18 mouse cellular contexts compared by ENCODE assay signal in genomic region chr11:103067051-103067361, GRCm38 (mm10). TPM values are rescaled to one million over a fixed set of nuclear protein-coding genes. Genes with fewer than 3 reads are reported as not detected.
A peak's percentile ranks its signal among the peaks of the same experiment; 100 is the strongest.
DNase-seq lines count a peak whose midpoint lies in the region; ATAC-seq and TF ChIP-seq lines count a peak whose summit lies in the region.
"Had no signal": no experiment of that assay in that cellular context is flagged by ENCODE, and none has a peak within 500 bp of the region (broad histone marks: within the 10 kb centered on the region; RNA-seq: fewer than 3 reads in every experiment).

No protein-coding gene starts in this region.

- in situ Hi-C loops in CH12.LX (cut with MboI; ENCODE audit: low pct_ligation_motif_present, low pct_unique_long_range_greater_than_20kb, low sequenced_read_pairs), result no loop called here

- peaks cover 19% of the 10 kb centered on the region for H3K4me1 ChIP-seq in heart, embryonic 12.5 days (replicated peaks)
- H3K4me1 ChIP-seq in lung, embryonic 14.5 days (ENCODE audit: insufficient read depth), result no peaks in the 10 kb centered on the region
- peaks cover 16 to 56% of the 10 kb centered on the region in 2 experiments for H3K4me1 ChIP-seq in CH12.LX (ENCODE audit: control insufficient read depth in 1 of 2, insufficient read depth in 2 of 2)
- no peaks in the 10 kb centered on the region; the same call in 1 of the 2 replicates for H3K4me1 ChIP-seq in embryonic facial prominence, embryonic 14.5 days (ENCODE audit: control insufficient read depth, insufficient read depth, low read length)
- H3K4me1 ChIP-seq: kidney, embryonic 15.5 days; midbrain, embryonic 12.5 days; neural tube, embryonic 12.5 days had no signal

- H3K9ac ChIP-seq in heart, embryonic 12.5 days, result no peak overlapping the region
- no peak overlapping the region for H3K9ac ChIP-seq in lung, embryonic 14.5 days
- no peak overlapping the region for H3K9ac ChIP-seq in CH12.LX (ENCODE audit: insufficient read depth, low read depth)
- H3K9ac ChIP-seq in embryonic facial prominence, embryonic 14.5 days (ENCODE audit: low read depth, low read length), result no peak overlapping the region
- H3K9ac ChIP-seq: kidney, embryonic 15.5 days; midbrain, embryonic 12.5 days; neural tube, embryonic 12.5 days had no signal

- dilution Hi-C loops in CH12.LX (cut with MboI; ENCODE audit: extremely low pct_ligation_motif_present, extremely low pct_unique_long_range_greater_than_20kb, low sequenced_read_pairs), result no loop called here

- no peak for TF ChIP-seq CTCF in lung, embryonic 14.5 days (IDR thresholded peaks at IDR 0.05; ENCODE audit: low read depth)
- TF ChIP-seq CTCF in CH12.LX (conservative IDR thresholded peaks at IDR 0.05 in 1 of 2, IDR thresholded peaks at IDR 0.05 in 1 of 2; ENCODE audit: low read depth in 2 of 2, low read length in 2 of 2), result no peak

- no peaks in the 10 kb centered on the region for H3K9me3 ChIP-seq in heart, embryonic 12.5 days (replicated peaks)
- H3K9me3 ChIP-seq in lung, embryonic 14.5 days (ENCODE audit: low read depth, low read length), result no peaks in the 10 kb centered on the region
- H3K9me3 ChIP-seq in CH12.LX (replicated peaks; ENCODE audit: low read length), result no peaks in the 10 kb centered on the region
- H3K9me3 ChIP-seq in embryonic facial prominence, embryonic 14.5 days (ENCODE audit: control insufficient read depth, low read length), result no peaks in the 10 kb centered on the region
- H3K9me3 ChIP-seq: kidney, embryonic 15.5 days; midbrain, embryonic 12.5 days; neural tube, embryonic 12.5 days had no signal

- no peak for TF ChIP-seq RAD21 in CH12.LX (IDR thresholded peaks at IDR 0.05; ENCODE audit: low read depth, low read length)

- H3K4me3 ChIP-seq in heart, embryonic 12.5 days, result no peak overlapping the region
- no peak overlapping the region for H3K4me3 ChIP-seq in lung, embryonic 14.5 days (ENCODE audit: low read depth, low read length)
- no peak overlapping the region for H3K4me3 ChIP-seq in CH12.LX (replicated peaks in 1 of 3; ENCODE audit: low read depth in 2 of 3, low read length in 2 of 3, poor library complexity in 1 of 3)
- no peak overlapping the region for H3K4me3 ChIP-seq in embryonic facial prominence, embryonic 14.5 days (ENCODE audit: low read depth, low read length)
- H3K4me3 ChIP-seq: kidney, embryonic 15.5 days; midbrain, embryonic 12.5 days; neural tube, embryonic 12.5 days had no signal

- H3K79me2 ChIP-seq in CH12.LX (replicated peaks; ENCODE audit: control insufficient read depth, extremely low read depth, insufficient read depth, poor library complexity, severe bottlenecking), result no peaks in the 10 kb centered on the region; the same call in 1 of the 2 replicates

- no peak for ATAC-seq in heart, embryonic 12.5 days (ENCODE audit: insufficient number of reproducible peaks, low FRiP score)
- no peak for ATAC-seq in lung, embryonic 14.5 days (ENCODE audit: insufficient read depth)
- no peak for ATAC-seq in embryonic facial prominence, embryonic 14.5 days (ENCODE audit: low read depth)
- ATAC-seq: activated CD4-positive, CD25-positive, alpha-beta regulatory T cell, adult 4 months; hindbrain, embryonic 16.5 days; intestine, embryonic 16.5 days had no signal

- intact Hi-C loops in heart, postnatal 36 days (cut with DNase I), result no loop called here

- peak overlapping the region; percentile 35; the same call in 1 of the 2 replicates for H3K27ac ChIP-seq in heart, embryonic 12.5 days (ENCODE audit: poor library complexity, severe bottlenecking)
- peak overlapping the region; percentile 39; the same call in 1 of the 2 replicates for H3K27ac ChIP-seq in lung, embryonic 14.5 days (ENCODE audit: low read depth)
- H3K27ac ChIP-seq in CH12.LX (ENCODE audit: insufficient read depth, low read depth), result peak overlapping the region; percentile 91
- peak overlapping the region; percentile 63; the same call in 1 of the 2 replicates for H3K27ac ChIP-seq in embryonic facial prominence, embryonic 14.5 days (replicated peaks; ENCODE audit: low read depth, low read length)
- H3K27ac ChIP-seq: kidney, embryonic 15.5 days; midbrain, embryonic 12.5 days; neural tube, embryonic 12.5 days had no signal

- H3K27me3 ChIP-seq in heart, embryonic 12.5 days (replicated peaks), result no peaks in the 10 kb centered on the region
- H3K27me3 ChIP-seq in lung, embryonic 14.5 days (ENCODE audit: insufficient read depth, low read length), result no peaks in the 10 kb centered on the region
- no peaks in the 10 kb centered on the region for H3K27me3 ChIP-seq in CH12.LX (replicated peaks)
- H3K27me3 ChIP-seq in embryonic facial prominence, embryonic 14.5 days (replicated peaks; ENCODE audit: control insufficient read depth, insufficient read depth, low read length), result no peaks in the 10 kb centered on the region
- H3K27me3 ChIP-seq: kidney, embryonic 15.5 days; midbrain, embryonic 12.5 days; neural tube, embryonic 12.5 days; Patski had no signal

- no peak for DNase-seq in heart, postnatal 36 days
- DNase-seq in lung, embryonic 14.5 days, result no peak
- DNase-seq in lung, postnatal 14 days, result no peak
- no peak for DNase-seq in CH12.LX (ENCODE audit: extremely low read depth)
- no peak for DNase-seq in embryonic facial prominence, embryonic 14.5 days (ENCODE audit: low spot score)
- no peak for DNase-seq in B cell, adult 2 months
- DNase-seq: right cerebral cortex, adult 18-20 months; spleen, adult 18-20 months; thymus, adult 18-20 months had no signal

- no peak overlapping the region for H3K4me2 ChIP-seq in heart, embryonic 12.5 days
- H3K4me2 ChIP-seq in lung, embryonic 14.5 days, result no peak overlapping the region
- H3K4me2 ChIP-seq in CH12.LX (ENCODE audit: insufficient read depth, low read depth, poor library complexity, severe bottlenecking), result no peak overlapping the region
- no peak overlapping the region for H3K4me2 ChIP-seq in embryonic facial prominence, embryonic 14.5 days (ENCODE audit: low read depth, low read length)
- H3K4me2 ChIP-seq: kidney, embryonic 15.5 days; midbrain, embryonic 12.5 days; neural tube, embryonic 12.5 days had no signal

- H3K36me3 ChIP-seq in heart, embryonic 12.5 days, result peaks cover 90% of the 10 kb centered on the region
- H3K36me3 ChIP-seq in lung, embryonic 14.5 days (ENCODE audit: insufficient read depth), result peaks cover 81% of the 10 kb centered on the region
- peaks cover 71 to 92% of the 10 kb centered on the region in 2 experiments for H3K36me3 ChIP-seq in CH12.LX (replicated peaks in 1 of 2; ENCODE audit: control insufficient read depth in 1 of 2, insufficient read depth in 1 of 2, low read length in 1 of 2)
- H3K36me3 ChIP-seq in embryonic facial prominence, embryonic 14.5 days (ENCODE audit: control insufficient read depth, insufficient read depth, low read length), result peaks cover 87% of the 10 kb centered on the region

- WGBS in heart, embryonic 12.5 days, result 83% methylated on average over 6 of the region's 6 CpGs
- 77% methylated on average over 6 of the region's 6 CpGs for WGBS in lung, embryonic 14.5 days
- WGBS in embryonic facial prominence, embryonic 14.5 days, result 83% methylated on average over 6 of the region's 6 CpGs

- TF ChIP-seq EP300 in CH12.LX (IDR thresholded peaks at IDR 0.05; ENCODE audit: low read length), result no peak

- no peak for TF ChIP-seq POLR2A in CH12.LX (IDR thresholded peaks at IDR 0.05; ENCODE audit: low read depth, low read length)

RNA-seq across cellular contexts. Expression of gene Plcd3, which starts 34.5 kb away (rescaled TPM):
- polyA plus RNA-seq in heart, embryonic 12.5 days (2016; fragmentation: Nextera tagmentation; extraction: Ambion mirVana), result 5.8 and 6.6 TPM in 2 replicates
- 10 to 100 TPM; 16.1 to 18.3 TPM for total RNA-seq in heart, postnatal 36 days (2021)
- 1.0 and 2.5 TPM in 2 replicates for polyA plus RNA-seq in lung, embryonic 14.5 days (2014; fragmentation: Nextera tagmentation; extraction: Ambion mirVana)
- 24.3 and 27.4 TPM in 2 replicates for total RNA-seq in CH12.LX (2012; rRNA removed)
- 6.3 and 7.1 TPM in 2 replicates for total RNA-seq in CH12.LX (2014; rRNA removed)
- 9.7 and 11.3 TPM in 2 replicates for polyA plus RNA-seq in CH12.LX (2012; ENCODE audit: insufficient read length, low read depth)
- polyA plus RNA-seq in embryonic facial prominence, embryonic 14.5 days (2014; fragmentation: Nextera tagmentation; extraction: Ambion mirVana), result 3.0 and 3.2 TPM in 2 replicates
- total RNA-seq: monocyte, adult 5-6 weeks had no signal

RNA-seq across cellular contexts. Expression of gene Acbd4, which starts 34.5 kb away (rescaled TPM):
- polyA plus RNA-seq in heart, embryonic 12.5 days (2016; fragmentation: Nextera tagmentation; extraction: Ambion mirVana), result 13.5 and 13.8 TPM in 2 replicates
- 10 to 100 TPM; 37.4 to 41.4 TPM for total RNA-seq in heart, postnatal 36 days (2021)
- polyA plus RNA-seq in lung, embryonic 14.5 days (2014; fragmentation: Nextera tagmentation; extraction: Ambion mirVana), result 11.0 and 14.4 TPM in 2 replicates
- 60.9 and 62.6 TPM in 2 replicates for total RNA-seq in CH12.LX (2012; rRNA removed)
- 50.2 and 51.4 TPM in 2 replicates for total RNA-seq in CH12.LX (2014; rRNA removed)
- polyA plus RNA-seq in CH12.LX (2012; ENCODE audit: insufficient read length, low read depth), result 68.4 and 75.1 TPM in 2 replicates
- 15.0 and 21.4 TPM in 2 replicates for polyA plus RNA-seq in embryonic facial prominence, embryonic 14.5 days (2014; fragmentation: Nextera tagmentation; extraction: Ambion mirVana)

RNA-seq across cellular contexts. Expression of gene Dcakd, which starts 38.9 kb away (rescaled TPM):
- 94.1 and 95.2 TPM in 2 replicates for polyA plus RNA-seq in heart, embryonic 12.5 days (2016; fragmentation: Nextera tagmentation; extraction: Ambion mirVana)
- 10 to 100 TPM; 70.4 to 81.3 TPM for total RNA-seq in heart, postnatal 36 days (2021)
- 218 and 225 TPM in 2 replicates for polyA plus RNA-seq in lung, embryonic 14.5 days (2014; fragmentation: Nextera tagmentation; extraction: Ambion mirVana)
- total RNA-seq in CH12.LX (2012; rRNA removed) (22.4 and 24.0 TPM in 2 replicates), CH12.LX (2014; rRNA removed) (7.8 and 8.8 TPM in 2 replicates)
- polyA plus RNA-seq in CH12.LX (2012; ENCODE audit: insufficient read length, low read depth), result 74.1 and 89.0 TPM in 2 replicates
- polyA plus RNA-seq in embryonic facial prominence, embryonic 14.5 days (2014; fragmentation: Nextera tagmentation; extraction: Ambion mirVana), result 138 and 153 TPM in 2 replicates

RNA-seq across cellular contexts. Expression of gene Nmt1, which starts 39.0 kb away (rescaled TPM):
- 46.9 and 50.4 TPM in 2 replicates for polyA plus RNA-seq in heart, embryonic 12.5 days (2016; fragmentation: Nextera tagmentation; extraction: Ambion mirVana)
- total RNA-seq in heart, postnatal 36 days (2021), result 10 to 100 TPM; 65.2 to 68.7 TPM
- polyA plus RNA-seq in lung, embryonic 14.5 days (2014; fragmentation: Nextera tagmentation; extraction: Ambion mirVana), result 64.4 and 72.4 TPM in 2 replicates
- 84.5 and 93.2 TPM in 2 replicates for total RNA-seq in CH12.LX (2012; rRNA removed)
- total RNA-seq in CH12.LX (2014; rRNA removed), result 108 and 115 TPM in 2 replicates
- polyA plus RNA-seq in CH12.LX (2012; ENCODE audit: insufficient read length, low read depth), result 205 and 208 TPM in 2 replicates
- polyA plus RNA-seq in embryonic facial prominence, embryonic 14.5 days (2014; fragmentation: Nextera tagmentation; extraction: Ambion mirVana), result 55.5 and 60.0 TPM in 2 replicates

RNA-seq across cellular contexts. Expression of gene Hexim1, which starts 49.0 kb away (rescaled TPM):
- 2.8 and 3.0 TPM in 2 replicates for polyA plus RNA-seq in heart, embryonic 12.5 days (2016; fragmentation: Nextera tagmentation; extraction: Ambion mirVana)
- 10 to 100 TPM; 18.0 to 20.5 TPM for total RNA-seq in heart, postnatal 36 days (2021)
- polyA plus RNA-seq in lung, embryonic 14.5 days (2014; fragmentation: Nextera tagmentation; extraction: Ambion mirVana), result 5.3 and 5.8 TPM in 2 replicates
- total RNA-seq in CH12.LX (2012; rRNA removed), result 25.9 and 38.9 TPM in 2 replicates
- 16.4 and 20.2 TPM in 2 replicates for total RNA-seq in CH12.LX (2014; rRNA removed)
- 50.4 and 51.8 TPM in 2 replicates for polyA plus RNA-seq in CH12.LX (2012; ENCODE audit: insufficient read length, low read depth)
- 7.3 and 8.9 TPM in 2 replicates for polyA plus RNA-seq in embryonic facial prominence, embryonic 14.5 days (2014; fragmentation: Nextera tagmentation; extraction: Ambion mirVana)

Comparison
In these comparisons a context has a peak if more than half of its experiments do, and no peak if none do; other contexts are left out.
1. H3K27ac ChIP-seq: peak in every context shown above with its lines; median percentile 91 in CH12.LX; 63 in embryonic facial prominence, embryonic 14.5 days; 39 in lung, embryonic 14.5 days; 35 in heart, embryonic 12.5 days.